Mouse (Mus musculus) bone marrow macrophage, adult 2 months (primary cell): ENCODE measurements around the gene Gm28510. TPM values are rescaled to one million over a fixed set of nuclear protein-coding genes. Genes with fewer than 3 reads are reported as not detected.
"Not testable (repeated sequence)": the region's sequence is repeated elsewhere in the genome, so short reads cannot be mapped to it uniquely, and the experiment has no call there.

Source experiments
- H3K27ac ChIP-seq: 2 replicates; pipeline ENCODE4 v1.5.1; 2012; ENCODE audit warnings: low read depth, low read length; ENCODE audit not compliant: insufficient read depth
- H3K4me1 ChIP-seq: 2 replicates; pipeline ENCODE4 v1.6.1; 2012; ENCODE audit warnings: low read length; ENCODE audit not compliant: control insufficient read depth, insufficient read depth
- H3K4me3 ChIP-seq: 2 replicates; pipeline ENCODE4 v1.5.1; 2012; ENCODE audit warnings: mild to moderate bottlenecking, low read length, moderate library complexity; ENCODE audit not compliant: insufficient read depth
- polyA plus RNA-seq: library from polyadenylated mRNA; stranded (reverse); fragments of >200 nt; gene quantifications from 2 replicates; pipeline ENCODE4 v1.2.4, GENCODE M21; 2012; ENCODE audit not compliant: missing spikeins, insufficient read depth, insufficient read length

Gene Gm28510
- polyA plus RNA-seq, result not detected in 2 replicates

DNA sequence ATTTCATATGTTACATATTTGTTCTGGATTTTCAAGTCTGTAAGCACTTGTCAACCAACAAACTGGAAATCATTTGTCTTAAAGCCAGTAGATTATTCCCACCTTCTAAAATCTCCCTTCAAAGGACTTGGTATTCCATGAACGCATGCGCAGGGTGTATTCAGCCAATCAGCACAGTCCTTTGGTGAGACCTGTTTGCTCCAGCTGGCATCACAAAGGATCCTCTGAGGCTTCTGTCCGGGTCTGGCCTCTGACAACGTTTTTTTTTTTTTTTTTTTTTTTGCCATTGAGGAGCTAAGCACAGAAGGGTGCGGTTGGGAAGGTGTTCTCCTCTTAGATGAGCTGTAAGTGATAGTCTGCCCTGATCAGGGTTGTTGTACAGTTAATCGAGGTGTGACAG lies at the start of gene Gm28510:
Gm28510 (plus strand) TSS at position 301 of the 400 bp plus-strand sequence.
- H3K4me3 ChIP-seq, H3K27ac ChIP-seq, H3K4me1 ChIP-seq: not testable (repeated sequence)

Other genes with a start within 250 kb of the Gm28510 start
- gene Gm20834, start 88.1 kb upstream of the Gm28510 start, polyA plus RNA-seq, result not detected in 2 replicates
- gene Gm20737, start 123.3 kb downstream of the Gm28510 start, polyA plus RNA-seq, result not detected in 2 replicates
- not detected in 2 replicates for gene Gm21775, start 140.7 kb downstream of the Gm28510 start, polyA plus RNA-seq
- not detected in 2 replicates for gene Gm21900, start 203.6 kb downstream of the Gm28510 start, polyA plus RNA-seq